20 mouse cellular contexts compared by ENCODE assay signal in genomic region chr3:136658681-136659080, GRCm38 (mm10). TPM values are rescaled to one million over a fixed set of nuclear protein-coding genes. Genes with fewer than 3 reads are reported as not detected.
A peak's percentile ranks its signal among the peaks of the same experiment; 100 is the strongest.
DNase-seq lines count a peak whose midpoint lies in the region; ATAC-seq and TF ChIP-seq lines count a peak whose summit lies in the region.
"Had no signal": no experiment of that assay in that cellular context is flagged by ENCODE, and none has a peak within 500 bp of the region (broad histone marks: within the 10 kb centered on the region; RNA-seq: fewer than 3 reads in every experiment).

No protein-coding gene starts in this region.

- DNase-seq in liver = peak; percentile 27
- DNase-seq in liver, postnatal 0 days = no peak
- no peak for DNase-seq in cerebellum, postnatal 14 days
- DNase-seq in adrenal gland, postnatal 10 days = no peak
- no peak for DNase-seq in thymus, postnatal 36 days
- DNase-seq: adrenal gland, adult 8-10 months; cerebellum, adult 11-12 months; cerebellum, adult 9-10 months; cerebellum, postnatal 36 days; forebrain, postnatal 0 days; gastrocnemius, adult 2 months; gastrocnemius, postnatal 25 days; heart, postnatal 14 days had no signal

- WGBS in liver, postnatal 0 days (ENCODE audit: insufficient replicate concordance) = 81% methylated on average over 2 of the region's 2 CpGs
- 67% methylated on average over 2 of the region's 2 CpGs for WGBS in liver, embryonic 12.5 days (ENCODE audit: insufficient replicate concordance)
- WGBS in liver, embryonic 16.5 days (ENCODE audit: insufficient replicate concordance) = 79% methylated on average over 2 of the region's 2 CpGs

- no peaks in the 10 kb centered on the region for H3K27me3 ChIP-seq in liver, postnatal 0 days (ENCODE audit: insufficient read depth, low read length)
- H3K27me3 ChIP-seq in liver, embryonic 12.5 days (replicated peaks) = no peaks in the 10 kb centered on the region
- H3K27me3 ChIP-seq in liver, embryonic 16.5 days (ENCODE audit: control insufficient read depth, insufficient read depth, low read depth, low read length) = no peaks in the 10 kb centered on the region
- H3K27me3 ChIP-seq: forebrain, embryonic 13.5 days; heart, embryonic 15.5 days; hindbrain, embryonic 13.5 days had no signal

- no peak overlapping the region for H3K4me2 ChIP-seq in liver, postnatal 0 days (ENCODE audit: low read depth, low read length)
- H3K4me2 ChIP-seq in liver, embryonic 12.5 days = no peak overlapping the region
- H3K4me2 ChIP-seq in liver, embryonic 16.5 days (ENCODE audit: low read depth, low read length) = no peak overlapping the region
- H3K4me2 ChIP-seq: forebrain, embryonic 13.5 days; heart, embryonic 15.5 days; hindbrain, embryonic 13.5 days had no signal

- H3K9me3 ChIP-seq in liver, postnatal 0 days (ENCODE audit: low read length) = no peaks in the 10 kb centered on the region
- H3K9me3 ChIP-seq in liver, embryonic 12.5 days (replicated peaks) = no peaks in the 10 kb centered on the region
- no peaks in the 10 kb centered on the region for H3K9me3 ChIP-seq in liver, embryonic 16.5 days (replicated peaks; ENCODE audit: control insufficient read depth, low read length)
- H3K9me3 ChIP-seq: forebrain, embryonic 13.5 days; heart, embryonic 10.5 days; heart, embryonic 15.5 days had no signal

- H3K27ac ChIP-seq in liver, postnatal 0 days (ENCODE audit: low read depth) = no peak overlapping the region
- no peak overlapping the region for H3K27ac ChIP-seq in liver, embryonic 12.5 days
- H3K27ac ChIP-seq in liver, embryonic 16.5 days (ENCODE audit: low read length) = no peak overlapping the region
- H3K27ac ChIP-seq: embryonic facial prominence, embryonic 10.5 days; forebrain, embryonic 13.5 days; gastrocnemius, adult 2 months; heart, embryonic 10.5 days; heart, embryonic 15.5 days; hindbrain, embryonic 13.5 days had no signal

- no peak overlapping the region for H3K9ac ChIP-seq in liver, postnatal 0 days (replicated peaks)
- H3K9ac ChIP-seq in liver, embryonic 12.5 days = no peak overlapping the region
- no peak overlapping the region for H3K9ac ChIP-seq in liver, embryonic 16.5 days (ENCODE audit: low read depth, low read length)
- H3K9ac ChIP-seq: forebrain, embryonic 13.5 days; forebrain, postnatal 0 days; heart, embryonic 15.5 days; hindbrain, embryonic 13.5 days had no signal

- no peak for ATAC-seq in liver, postnatal 0 days
- ATAC-seq in liver, embryonic 12.5 days = peak; percentile 79
- peak; percentile 64 for ATAC-seq in liver, embryonic 16.5 days (ENCODE audit: low read depth)
- ATAC-seq: forebrain, embryonic 13.5 days; forebrain, postnatal 0 days had no signal

- no peak for TF ChIP-seq CTCF in liver, postnatal 0 days (IDR thresholded peaks at IDR 0.05; ENCODE audit: low read depth)

- no peak overlapping the region for H3K4me3 ChIP-seq in liver, postnatal 0 days (ENCODE audit: low read depth, low read length)
- H3K4me3 ChIP-seq in liver, embryonic 12.5 days = no peak overlapping the region
- H3K4me3 ChIP-seq in liver, embryonic 16.5 days (ENCODE audit: low read depth, low read length) = no peak overlapping the region
- H3K4me3 ChIP-seq: embryonic facial prominence, embryonic 10.5 days; forebrain, embryonic 13.5 days; gastrocnemius, adult 2 months; heart, embryonic 10.5 days; heart, embryonic 15.5 days; hindbrain, embryonic 13.5 days had no signal

- TF ChIP-seq EP300 in liver, postnatal 0 days (IDR thresholded peaks at IDR 0.05; ENCODE audit: low read depth) = no peak

- no peaks in the 10 kb centered on the region for H3K4me1 ChIP-seq in liver, postnatal 0 days (ENCODE audit: insufficient read depth)
- peaks cover 5% of the 10 kb centered on the region for H3K4me1 ChIP-seq in liver, embryonic 12.5 days
- no peaks in the 10 kb centered on the region for H3K4me1 ChIP-seq in liver, embryonic 16.5 days (ENCODE audit: control insufficient read depth, low read depth, low read length)
- H3K4me1 ChIP-seq: embryonic facial prominence, embryonic 10.5 days; forebrain, embryonic 13.5 days; heart, embryonic 10.5 days; heart, embryonic 15.5 days; hindbrain, embryonic 13.5 days had no signal

- no peaks in the 10 kb centered on the region for H3K36me3 ChIP-seq in liver, postnatal 0 days (replicated peaks; ENCODE audit: insufficient read depth, low read length)
- H3K36me3 ChIP-seq in liver, embryonic 12.5 days = no peaks in the 10 kb centered on the region
- no peaks in the 10 kb centered on the region for H3K36me3 ChIP-seq in liver, embryonic 16.5 days (ENCODE audit: control insufficient read depth, insufficient read depth)
- H3K36me3 ChIP-seq: embryonic facial prominence, embryonic 10.5 days; heart, embryonic 10.5 days; heart, embryonic 15.5 days; hindbrain, embryonic 13.5 days had no signal

RNA-seq across cellular contexts. Expression of gene Ppp3ca, which starts 11.2 kb away (rescaled TPM):
- polyA plus RNA-seq in liver, postnatal 0 days (2015; fragmentation: Nextera tagmentation; extraction: Ambion mirVana) = 21.6 and 23.7 TPM in 2 replicates
- polyA plus RNA-seq in liver, embryonic 12.5 days (2016; fragmentation: Nextera tagmentation; extraction: Ambion mirVana) = 25.3 and 27.8 TPM in 2 replicates
- 8.5 and 10.2 TPM in 2 replicates for polyA plus RNA-seq in liver, embryonic 16.5 days (2015; fragmentation: Nextera tagmentation; extraction: Ambion mirVana)
- 10 to 100 TPM; 51.0 to 62.6 TPM for total RNA-seq in adrenal gland, postnatal 10 days (2021)
